Mouse (Mus musculus) bone marrow macrophage, adult 2 months (primary cell): Measurements from ENCODE around the gene Zscan26. TPM values are rescaled to one million over a fixed set of nuclear protein-coding genes. Genes with fewer than 3 reads are reported as not detected.

Source experiments
- H3K27ac ChIP-seq: 2 replicates; pipeline ENCODE4 v1.5.1; 2012; ENCODE audit warnings: low read depth, low read length; ENCODE audit not compliant: insufficient read depth
- H3K4me1 ChIP-seq: 2 replicates; pipeline ENCODE4 v1.6.1; 2012; ENCODE audit warnings: low read length; ENCODE audit not compliant: control insufficient read depth, insufficient read depth
- H3K4me3 ChIP-seq: 2 replicates; pipeline ENCODE4 v1.5.1; 2012; ENCODE audit warnings: mild to moderate bottlenecking, low read length, moderate library complexity; ENCODE audit not compliant: insufficient read depth
- CTCF ChIP-seq: IDR thresholded peaks from 2 replicates; pipeline ENCODE4 v1.5.1; 2012; ENCODE audit warnings: low read depth, mild to moderate bottlenecking, low read length, moderate library complexity
- POLR2A ChIP-seq: IDR thresholded peaks from 2 replicates; pipeline ENCODE4 v1.6.1; 2012; ENCODE audit warnings: mild to moderate bottlenecking, low read depth, low read length, borderline replicate concordance
- polyA plus RNA-seq: library from polyadenylated mRNA; stranded (reverse); fragments of >200 nt; gene quantifications from 2 replicates; pipeline ENCODE4 v1.2.4, GENCODE M21; 2012; ENCODE audit not compliant: missing spikeins, insufficient read depth, insufficient read length

The Zscan26 gene
- polyA plus RNA-seq, 1 experiment: 44.4 TPM

DNA sequence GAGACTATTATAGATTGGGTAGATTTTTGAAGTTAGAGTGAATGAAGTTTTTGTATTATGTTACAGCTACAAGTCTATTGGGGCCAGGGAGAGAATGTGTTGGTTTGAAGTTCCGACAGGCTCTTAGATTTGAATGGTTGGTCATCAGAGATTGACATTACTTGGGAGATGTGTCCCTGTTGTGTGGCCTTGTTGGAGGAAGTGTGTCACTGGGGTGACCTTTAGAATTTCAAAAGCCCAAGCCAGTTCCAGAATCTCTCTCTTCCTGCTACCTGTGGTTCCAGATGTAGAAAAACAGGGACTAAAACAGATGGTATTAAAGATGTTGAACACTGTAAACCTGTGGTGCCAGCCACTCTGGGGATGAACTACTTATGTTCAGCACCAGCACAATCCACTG is 25.9 kb downstream of the Zscan26 start:
- no peak overlapping the region for H3K27ac ChIP-seq
- no peaks in the 10 kb centered on the region for H3K4me1 ChIP-seq
- TF ChIP-seq POLR2A (no peak), CTCF (no peak)
- H3K4me3 ChIP-seq: no peak overlapping the region

DNA sequence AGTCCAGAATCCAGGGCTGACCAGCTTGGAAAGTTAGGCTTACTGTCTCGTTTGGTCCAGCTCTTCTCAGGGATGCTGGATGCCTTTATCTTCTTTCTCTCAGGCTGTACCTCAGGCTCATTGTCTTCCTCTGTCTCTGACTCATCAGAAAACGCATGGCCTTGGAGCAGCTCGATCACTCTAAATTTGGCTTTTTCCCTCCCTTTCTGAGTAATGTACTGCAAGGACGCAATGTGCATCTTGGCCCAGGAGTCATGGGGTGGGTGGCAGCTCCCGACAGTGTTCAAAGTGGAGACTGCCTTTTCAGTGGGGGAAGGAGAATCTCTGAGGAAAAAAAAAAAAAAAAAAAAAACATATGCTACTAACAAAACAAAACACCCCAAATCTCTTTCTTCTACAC is 30.2 kb downstream of the Zscan26 start:
- Histone ChIP-seq H3K4me3 (no peak overlapping the region), H3K27ac (no peak overlapping the region), H3K4me1 (no peaks in the 10 kb centered on the region)
- TF ChIP-seq CTCF (no peak), POLR2A (no peak)

DNA sequence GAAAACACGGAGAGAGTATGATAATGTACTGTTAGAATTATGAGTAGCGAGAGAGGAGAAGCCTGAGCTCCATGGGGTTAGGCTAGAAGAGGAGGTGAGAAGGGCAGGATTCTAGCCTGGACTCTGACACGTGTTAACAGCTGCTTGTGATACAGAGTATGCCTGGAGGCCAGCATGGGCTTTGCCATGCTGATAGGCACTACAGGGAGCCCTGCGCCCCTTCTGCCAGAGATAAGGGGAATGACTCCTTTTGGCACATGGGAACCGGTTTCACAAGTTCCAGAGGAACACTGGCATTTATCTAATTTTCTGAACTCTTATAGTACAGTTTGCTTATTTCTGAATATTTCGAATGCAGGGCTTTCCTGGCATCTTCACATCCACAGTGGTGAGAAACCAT is 34.7 kb downstream of the Zscan26 start:
- Histone ChIP-seq H3K27ac (no peak overlapping the region), H3K4me3 (no peak overlapping the region), H3K4me1 (no peaks in the 10 kb centered on the region)
- TF ChIP-seq POLR2A (no peak), CTCF (no peak)

DNA sequence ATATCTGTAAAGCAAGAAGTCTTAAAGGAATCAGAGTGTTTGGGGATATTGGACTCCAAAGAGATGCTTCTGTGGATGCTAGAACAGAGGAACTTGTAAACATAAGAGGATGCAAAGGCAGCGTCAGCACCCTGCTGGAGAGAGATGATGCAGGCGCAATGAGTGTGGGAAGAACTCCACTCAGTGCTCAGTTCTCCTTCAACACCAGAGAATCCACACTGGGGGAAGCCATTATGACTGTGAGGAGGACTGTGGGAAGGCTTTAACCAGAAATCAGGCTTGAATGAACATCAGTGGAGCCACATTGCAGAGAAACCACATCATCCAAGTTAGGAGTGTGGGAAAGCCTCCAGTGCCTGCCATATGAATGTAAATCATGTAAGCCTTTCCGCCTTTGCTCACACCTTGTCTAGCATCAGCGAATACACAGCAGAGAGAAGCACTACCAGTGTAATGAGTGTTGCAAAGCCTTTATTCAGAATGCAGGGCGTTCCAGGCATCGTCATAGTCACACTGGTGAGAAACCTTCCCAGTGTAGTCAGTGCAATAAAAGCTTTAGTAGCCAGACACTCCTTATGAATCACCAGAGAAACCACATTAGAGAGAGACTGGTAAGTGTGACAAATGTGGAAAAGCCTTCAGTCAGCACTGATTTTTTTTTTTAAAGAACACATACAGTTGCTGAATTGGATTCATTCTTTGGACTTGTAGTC is 36.1 kb downstream of the Zscan26 start:
- no peak for TF ChIP-seq POLR2A
- no peak for TF ChIP-seq CTCF
- H3K4me3 ChIP-seq: no peak overlapping the region
- no peak overlapping the region for H3K27ac ChIP-seq
- no peaks in the 10 kb centered on the region for H3K4me1 ChIP-seq

DNA sequence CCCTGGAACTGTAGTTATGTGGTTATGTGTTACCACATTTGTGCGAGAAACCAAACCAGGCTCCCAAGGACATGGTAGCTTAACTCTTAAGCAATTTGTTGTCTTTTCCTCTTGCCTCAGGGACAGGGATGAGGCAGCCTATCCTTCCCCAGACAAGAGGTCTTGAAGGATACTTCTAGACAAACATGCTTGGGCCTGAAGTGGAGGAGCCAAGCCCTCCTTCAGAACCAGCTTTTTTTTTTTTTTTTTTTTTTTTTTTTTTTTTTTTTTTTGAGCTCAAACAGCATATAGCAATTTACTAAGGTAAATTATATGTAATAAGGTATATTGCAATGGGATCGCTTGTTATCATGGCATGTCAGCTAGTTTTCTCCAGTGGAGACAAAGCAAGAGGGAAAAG is 37.8 kb downstream of the Zscan26 start:
- TF ChIP-seq CTCF: no peak
- no peak for TF ChIP-seq POLR2A
- Histone ChIP-seq H3K4me1 (no peaks in the 10 kb centered on the region), H3K4me3 (no peak overlapping the region), H3K27ac (no peak overlapping the region)

DNA sequence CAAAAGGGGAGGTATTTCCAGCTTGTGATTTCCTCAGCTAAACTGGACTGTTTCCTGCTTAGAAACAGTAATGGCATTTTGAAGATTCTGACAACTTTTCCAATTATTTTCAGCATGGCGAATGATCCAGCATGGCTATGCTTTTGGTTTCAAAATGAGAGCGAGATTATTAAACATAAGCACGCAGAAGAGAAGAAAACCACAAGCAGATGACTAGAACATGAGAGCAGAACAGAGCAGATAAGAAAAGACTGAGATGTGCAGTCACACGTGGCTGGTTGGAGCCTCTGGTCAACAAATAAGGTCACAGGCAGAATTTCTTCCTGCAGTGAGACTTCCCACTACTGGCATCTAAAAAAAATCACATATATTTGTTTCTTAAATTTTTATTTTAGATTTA is 38.3 kb downstream of the Zscan26 start:
- TF ChIP-seq POLR2A: no peak
- no peak for TF ChIP-seq CTCF
- no peaks in the 10 kb centered on the region for H3K4me1 ChIP-seq
- H3K27ac ChIP-seq: no peak overlapping the region
- H3K4me3 ChIP-seq: no peak overlapping the region

DNA sequence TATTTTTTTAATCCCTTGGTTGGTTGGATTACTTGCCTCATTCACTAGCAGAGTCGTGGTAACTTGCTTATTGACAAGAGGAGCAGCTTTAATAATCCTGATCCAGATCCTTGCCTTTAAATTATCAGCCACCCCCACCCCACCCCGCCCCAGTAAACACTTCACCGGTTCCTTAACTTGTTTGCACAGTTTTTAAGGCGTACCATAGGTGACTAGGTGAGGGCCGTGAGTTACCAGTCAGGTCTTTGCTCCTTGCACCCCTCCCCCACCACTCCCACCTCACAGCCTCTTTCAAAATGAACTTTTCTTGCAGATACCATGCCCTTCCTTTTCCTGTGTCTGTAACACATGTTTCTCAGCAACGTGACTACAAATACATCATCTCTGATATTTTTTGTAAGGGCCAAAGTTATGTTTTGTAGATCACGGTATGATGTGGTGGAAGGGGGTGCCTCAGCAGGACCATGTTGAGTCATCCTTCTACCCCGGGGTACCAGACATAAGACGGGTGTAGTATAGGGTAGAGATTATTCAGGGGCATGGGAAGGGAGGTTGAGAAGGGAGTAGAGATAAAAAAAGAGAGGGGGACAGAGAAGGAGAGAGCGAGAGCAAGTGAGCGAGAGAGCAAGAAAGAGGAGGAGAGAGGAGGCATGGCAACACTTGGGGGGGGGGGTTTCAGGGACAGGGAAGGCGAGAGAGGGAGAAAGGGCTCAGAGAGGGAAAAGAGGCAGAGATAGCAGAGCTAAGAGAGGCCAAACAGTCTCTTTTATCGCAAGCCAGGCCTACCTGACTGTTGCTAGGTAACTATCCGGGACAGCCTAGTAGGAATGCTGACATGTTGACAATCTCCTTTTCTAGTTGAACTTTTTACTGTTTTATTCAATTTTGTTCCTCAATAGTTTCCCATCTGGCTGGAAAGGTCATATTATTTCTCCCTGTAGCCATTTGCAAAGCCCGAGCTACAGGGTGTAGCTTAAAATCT is 39.0 kb downstream of the Zscan26 start:
- Histone ChIP-seq H3K27ac (no peak overlapping the region), H3K4me3 (no peak overlapping the region), H3K4me1 (no peaks in the 10 kb centered on the region)
- TF ChIP-seq POLR2A: no peak

DNA sequence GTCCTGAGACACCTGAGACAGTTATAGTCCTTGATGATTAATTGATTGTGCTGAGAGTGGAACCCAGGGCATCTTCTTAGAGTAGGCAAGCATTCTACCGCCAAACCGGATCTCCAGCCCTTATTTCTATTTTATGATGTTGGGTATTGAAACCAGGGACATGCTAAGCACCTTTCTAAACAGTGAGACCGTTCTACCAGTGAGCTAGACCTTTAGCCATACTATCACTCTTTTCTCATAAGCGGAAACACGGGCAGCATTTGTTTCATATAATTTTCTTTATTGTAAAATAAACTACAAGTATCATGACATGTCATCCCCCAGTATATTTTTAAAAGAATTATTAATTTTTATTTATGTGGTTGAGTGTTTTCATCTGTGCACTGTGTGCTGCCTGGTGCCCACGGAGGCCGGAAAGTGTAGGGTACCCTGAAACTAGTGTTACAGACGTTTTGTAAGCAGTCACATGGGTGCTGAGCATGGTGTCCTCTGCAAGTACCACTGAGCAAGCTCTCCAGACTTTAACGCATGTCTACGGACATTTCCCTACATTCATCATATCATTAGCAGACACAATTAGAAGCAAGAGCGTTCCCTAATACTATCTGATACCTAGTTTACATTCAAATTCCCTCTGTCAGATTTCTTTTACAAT is 44.6 kb downstream of the Zscan26 start:
- no peak for TF ChIP-seq CTCF
- no peak for TF ChIP-seq POLR2A
- H3K27ac ChIP-seq: no peak overlapping the region
- H3K4me3 ChIP-seq: peak overlapping the region; percentile 40; the same call in 1 of the 2 replicates
- peaks cover 10% of the 10 kb centered on the region for H3K4me1 ChIP-seq

DNA sequence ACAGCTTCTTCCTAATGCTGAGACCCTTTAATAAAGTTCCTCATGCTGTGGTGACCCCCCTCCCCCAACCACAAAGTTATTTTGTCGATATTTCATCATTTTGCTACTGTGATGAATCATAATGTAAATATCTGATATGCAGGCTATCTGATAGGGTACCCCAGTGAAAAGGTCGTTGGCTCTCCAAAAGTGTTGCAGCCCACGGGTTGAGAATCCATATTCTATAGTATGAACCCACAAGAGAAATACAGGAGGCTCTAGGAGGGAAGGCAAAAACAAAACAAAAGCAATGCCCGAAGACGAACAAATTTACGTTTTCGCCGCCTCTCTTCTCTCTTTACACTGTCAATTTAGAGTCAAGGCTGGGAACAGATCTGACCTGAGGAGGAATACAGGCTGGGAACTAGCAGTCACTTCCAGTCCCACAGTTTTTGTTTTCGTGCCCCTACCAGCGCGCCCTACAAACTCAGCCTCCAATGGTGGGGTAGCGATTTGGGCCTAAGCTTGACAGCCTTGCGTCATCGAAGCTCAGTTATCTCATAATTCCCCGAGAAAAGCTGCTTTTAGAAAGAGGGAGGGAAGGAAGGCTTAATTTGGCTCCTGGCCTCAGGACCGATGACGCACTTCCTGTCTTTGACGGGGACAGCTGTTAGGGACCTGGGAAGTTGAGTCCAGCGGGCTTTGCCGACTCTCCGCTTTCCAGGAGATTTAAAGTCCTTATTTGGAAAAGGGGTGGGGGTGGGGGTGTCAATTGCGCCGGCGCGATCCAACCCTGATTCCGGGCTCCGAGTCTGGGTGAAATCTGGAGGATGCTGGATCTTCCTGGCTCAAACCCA is 45.3 kb downstream of the Zscan26 start:
- peaks cover 10% of the 10 kb centered on the region for H3K4me1 ChIP-seq
- H3K27ac ChIP-seq: no peak overlapping the region
- TF ChIP-seq POLR2A (no peak), CTCF (no peak)
- H3K4me3 ChIP-seq: peak overlapping the region; percentile 40
